Mouse (Mus musculus) ES-Bruce4 (cell line): ENCODE results near the gene Cym.

Source experiments
- CTCF ChIP-seq: IDR thresholded peaks from one replicate; pipeline ENCODE4 v1.8.1; 2011; ENCODE audit warnings: low read depth, low read length
- EP300 ChIP-seq: IDR thresholded peaks from 2 replicates; pipeline ENCODE4 v1.6.1; 2011; ENCODE audit warnings: low read depth, low read length; ENCODE audit not compliant: insufficient read depth
- POLR2A ChIP-seq: IDR thresholded peaks from one replicate; pipeline ENCODE4 v1.8.1; 2011; ENCODE audit warnings: low read length; ENCODE audit not compliant: insufficient read depth

DNA sequence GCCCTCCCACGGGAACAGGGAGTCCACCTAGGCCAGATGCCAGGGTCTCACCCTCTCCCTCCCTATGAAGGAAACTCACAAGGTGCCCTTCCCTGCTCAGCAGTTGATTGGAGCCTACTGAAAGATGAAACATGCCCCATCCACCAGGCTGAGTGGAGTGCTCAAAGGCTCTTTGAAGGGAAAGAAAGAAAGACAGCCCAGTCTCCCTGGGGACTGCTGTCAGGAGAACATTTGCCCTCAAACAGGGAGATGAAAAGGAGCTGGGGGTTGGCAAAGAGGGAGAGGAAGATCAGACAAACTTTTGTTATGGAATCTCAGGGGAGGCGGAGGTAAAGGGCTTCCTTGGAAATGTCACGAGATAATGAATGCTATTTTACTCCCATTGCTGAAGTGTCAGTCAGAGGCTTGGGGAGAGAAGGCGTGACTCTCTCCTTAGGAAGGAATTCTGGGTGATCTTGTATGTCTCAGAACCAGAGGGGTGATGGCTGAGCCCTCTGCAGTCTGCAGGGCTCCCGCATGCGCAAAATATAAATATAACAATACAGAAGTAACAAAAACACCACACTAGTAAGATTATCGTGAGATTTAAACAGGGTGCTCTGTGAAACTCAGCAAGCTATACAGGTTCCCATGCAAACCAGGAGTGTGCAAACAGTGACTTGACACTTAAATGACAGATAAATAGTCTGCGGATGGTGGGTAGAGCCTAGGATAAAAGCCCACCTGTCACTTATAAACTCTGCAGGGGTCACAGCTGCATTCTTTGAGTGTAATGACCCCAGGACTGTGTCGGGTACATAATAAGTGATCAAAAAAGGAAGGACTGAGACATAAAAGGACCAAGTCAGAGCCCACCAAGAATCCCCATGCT, 20.0 kb downstream of the Cym start:
- TF ChIP-seq CTCF = no peak
- no peak for TF ChIP-seq EP300
- no peak for TF ChIP-seq POLR2A
